Mouse (Mus musculus) liver, adult 2 months (tissue): ENCODE data around the gene Mgrn1.

Experiments used
- CTCF ChIP-seq: fragments of 200-500 bp; IDR thresholded peaks from 2 replicates; pipeline ENCODE4 v1.5.1; 2011; ENCODE audit warnings: low read depth, low read length, control low read depth
- POLR2A ChIP-seq: fragments of 200-500 bp; IDR thresholded peaks from 2 replicates; pipeline ENCODE4 v1.6.1; 2011; ENCODE audit warnings: low read length, control low read depth; ENCODE audit not compliant: insufficient read depth; ENCODE audit errors: extremely low read depth

- TF ChIP-seq POLR2A (no peak), CTCF (peak; percentile 28; the same call in 1 of the 2 replicates)
Measured at GRCm38 (mm10) chr16:4909745-4910144, 23.7 kb downstream of the Mgrn1 start.
